Mouse (Mus musculus) C2C12 (cell line): Measurements from ENCODE around the gene Abcg5.

Experiments used
- CEBPB ChIP-seq: IDR thresholded peaks from one replicate; pipeline ENCODE4 v1.6.1; 2011; ENCODE audit warnings: low read depth, mild to moderate bottlenecking, control low read depth, moderate library complexity
- CTCF ChIP-seq: IDR thresholded peaks from one replicate; pipeline ENCODE4 v1.5.1; 2011; ENCODE audit not compliant: control insufficient read depth, insufficient read depth, insufficient read length
- MAX ChIP-seq: IDR thresholded peaks from one replicate; pipeline ENCODE4 v1.6.1; 2011; ENCODE audit warnings: mild to moderate bottlenecking, control low read depth
- MYOG ChIP-seq: IDR thresholded peaks from one replicate; pipeline ENCODE4 v1.6.1; 2011; ENCODE audit not compliant: control insufficient read depth, insufficient read length; ENCODE audit errors: extremely low read depth

GRCm38 (mm10) chr17:84707407-84707806 is 24.6 kb upstream of the Abcg5 start:
- TF ChIP-seq CTCF, result no peak
- no peak for TF ChIP-seq CEBPB
- TF ChIP-seq MYOG, result no peak
- no peak for TF ChIP-seq MAX
